Mouse (Mus musculus) C2C12 (cell line): ENCODE measurements at regions not wholly inside any gene's neighbourhood (a gene's known extent, or its start where the extent isn't known, plus 50 kb on each side); places are given as distances from the start of the nearest gene placed in this dataset.

ENCODE experiments used
- CTCF ChIP-seq: IDR thresholded peaks from one replicate; pipeline ENCODE4 v1.5.1; 2011; ENCODE audit not compliant: control insufficient read depth, insufficient read depth, insufficient read length
- MYOD1 ChIP-seq: IDR thresholded peaks from one replicate; pipeline ENCODE4 v1.6.1; 2011; ENCODE audit warnings: low read depth; ENCODE audit not compliant: control insufficient read depth, insufficient read length
- MYOG ChIP-seq: IDR thresholded peaks from one replicate; pipeline ENCODE4 v1.6.1; 2011; ENCODE audit not compliant: control insufficient read depth, insufficient read length; ENCODE audit errors: extremely low read depth
- USF1 ChIP-seq: IDR thresholded peaks from one replicate; pipeline ENCODE4 v1.6.1; 2011; ENCODE audit warnings: low read depth, mild to moderate bottlenecking, control low read depth, moderate library complexity

DNA sequence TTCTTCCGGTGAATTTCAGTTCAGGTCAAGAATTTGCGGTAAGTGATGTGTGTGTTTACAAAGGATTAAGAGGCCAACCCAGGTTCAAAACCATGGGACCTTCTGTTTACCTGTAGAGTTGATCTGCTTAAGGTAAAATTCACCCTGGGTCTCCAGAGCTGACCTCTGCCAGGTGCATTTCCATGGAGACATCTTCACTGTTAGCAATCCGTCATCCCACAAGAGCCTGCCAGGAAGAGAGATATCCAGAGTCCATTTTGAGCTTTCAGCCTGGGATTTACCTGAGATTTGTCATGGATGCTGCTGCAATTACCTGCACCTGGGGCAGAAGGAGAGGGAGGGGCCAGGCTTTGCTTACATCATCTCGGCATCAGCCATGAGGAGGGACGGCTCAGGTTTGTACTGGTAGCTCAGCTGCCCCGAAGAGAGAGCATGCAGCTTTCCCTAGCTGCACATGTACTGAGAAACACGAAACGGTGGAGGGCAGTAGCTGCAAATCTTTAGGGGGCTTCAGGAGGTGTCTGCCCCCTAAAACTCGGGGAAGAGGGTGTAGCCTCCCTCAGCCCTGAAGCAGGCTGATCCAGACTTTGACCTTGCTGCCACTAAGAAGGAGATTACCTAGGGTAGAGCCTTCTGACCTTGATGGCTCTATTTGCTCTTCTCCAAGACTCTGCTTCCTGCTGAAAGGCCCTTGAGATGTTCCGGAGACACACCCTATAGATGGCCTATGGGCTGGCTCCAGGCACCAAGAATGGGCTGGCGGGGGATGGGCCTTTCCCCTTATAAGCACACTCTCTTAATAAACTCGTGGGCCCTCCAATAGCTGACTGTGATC lies 153.7 kb downstream of the Snx10 start:
- TF ChIP-seq MYOG (no peak), CTCF (no peak), MYOD1 (no peak), USF1 (no peak)
